Mouse (Mus musculus) liver, embryonic 16.5 days (tissue): ENCODE measurements at regions not wholly inside any gene's neighbourhood (a gene's known extent, or its start where the extent isn't known, plus 50 kb on each side); places are given as distances from the start of the nearest gene placed in this dataset.

Experiments used
- ATAC-seq: fragments of 200-750 bp; cut with Nextera tagmentation; 2 replicates; pipeline ENCODE4 v1.8.0; 2017; ENCODE audit warnings: low read depth, mild to moderate bottlenecking, moderate number of reproducible peaks, moderate library complexity
- H3K27ac ChIP-seq: fragments of 300-500 bp; sonication (generic); 2 replicates; pipeline ENCODE4 v1.5.1; 2014; ENCODE audit warnings: mild to moderate bottlenecking, low read length
- H3K27me3 ChIP-seq: fragments of 300-500 bp; sonication (generic); 2 replicates; pipeline ENCODE4 v1.6.1; 2014; ENCODE audit warnings: low read depth, low read length, mixed read lengths; ENCODE audit not compliant: control insufficient read depth, insufficient read depth
- H3K36me3 ChIP-seq: fragments of 300-500 bp; sonication (generic); 2 replicates; pipeline ENCODE4 v1.6.1; 2014; ENCODE audit warnings: mild to moderate bottlenecking; ENCODE audit not compliant: control insufficient read depth, insufficient read depth
- H3K4me1 ChIP-seq: fragments of 300-500 bp; sonication (generic); 2 replicates; pipeline ENCODE4 v1.6.1; 2014; ENCODE audit warnings: low read depth, low read length, mixed read lengths; ENCODE audit not compliant: control insufficient read depth
- H3K4me2 ChIP-seq: fragments of 300-500 bp; sonication (generic); 2 replicates; pipeline ENCODE4 v1.6.1; 2014; ENCODE audit warnings: low read depth, low read length, mixed read lengths
- H3K4me3 ChIP-seq: fragments of 300-500 bp; sonication (generic); 2 replicates; pipeline ENCODE4 v1.5.1; 2014; ENCODE audit warnings: low read depth, mild to moderate bottlenecking, low read length
- H3K9ac ChIP-seq: fragments of 300-500 bp; sonication (generic); 2 replicates; pipeline ENCODE4 v1.6.1; 2014; ENCODE audit warnings: low read depth, low read length
- H3K9me3 ChIP-seq: fragments of 300-500 bp; sonication (generic); replicated peaks from 2 replicates; pipeline ENCODE4 v1.6.1; 2016; ENCODE audit warnings: low read length; ENCODE audit not compliant: control insufficient read depth
- WGBS: fragments of 180-500 bp; shearing (Covaris S2); extraction: QIAGEN DNeasy Blood & Tissue Kit; methylation state at CpG from one replicate; pipeline ENCODE4 v1.1.7; 2014; ENCODE audit not compliant: insufficient replicate concordance; 5-methylcytosine and 5-hydroxymethylcytosine counted together

DNA sequence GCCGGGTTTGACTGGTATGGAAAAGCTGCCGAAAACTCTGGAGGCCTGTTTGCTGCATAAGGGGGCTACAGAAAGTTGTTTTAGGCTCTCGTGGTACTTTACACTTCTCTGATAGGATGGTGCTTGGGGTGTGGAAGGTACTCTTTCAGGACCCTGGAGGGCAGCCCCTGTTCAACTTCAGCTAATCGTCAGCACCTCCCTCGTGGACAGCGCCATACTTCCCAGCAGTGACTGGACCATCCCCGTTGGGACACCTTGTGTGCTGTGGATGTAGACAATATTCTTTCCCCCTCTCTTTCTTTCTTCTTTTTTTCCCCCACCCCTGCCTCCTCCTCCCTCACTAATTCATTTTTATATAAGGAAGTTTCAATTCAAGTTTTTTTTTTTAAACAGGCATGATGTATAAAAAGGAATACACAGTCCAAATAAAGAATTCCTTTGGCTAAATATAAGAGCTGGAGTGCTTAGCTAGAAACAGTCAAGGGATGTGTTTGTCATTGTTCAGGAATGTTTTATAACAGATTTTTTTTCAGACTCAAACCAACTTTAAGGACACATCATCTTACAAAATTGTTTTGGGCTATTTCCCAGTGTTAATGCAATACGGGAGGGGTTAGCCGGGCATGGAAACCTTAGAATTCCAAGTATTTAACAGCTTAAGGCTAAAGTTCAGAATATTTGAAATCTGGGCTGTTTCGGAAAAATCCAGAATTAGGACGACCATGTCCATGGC lies 66.2 kb upstream of the Ampd3 start:
- Histone ChIP-seq H3K27me3 (no peaks in the 10 kb centered on the region), H3K36me3 (no peaks in the 10 kb centered on the region), H3K27ac (no peak overlapping the region), H3K9ac (no peak overlapping the region), H3K9me3 (no peaks in the 10 kb centered on the region), H3K4me1 (no peaks in the 10 kb centered on the region), H3K4me2 (no peak overlapping the region), H3K4me3 (no peak overlapping the region)
- ATAC-seq = no peak
- WGBS = 48% methylated on average over 11 of the region's 11 CpGs

GRCm38 (mm10) chr7:110702414-110702783 lies 65.6 kb upstream of the Ampd3 start:
- Histone ChIP-seq H3K9me3 (no peaks in the 10 kb centered on the region), H3K36me3 (no peaks in the 10 kb centered on the region), H3K9ac (no peak overlapping the region), H3K4me3 (no peak overlapping the region), H3K4me2 (no peak overlapping the region), H3K27ac (no peak overlapping the region), H3K27me3 (no peaks in the 10 kb centered on the region), H3K4me1 (no peaks in the 10 kb centered on the region)
- no peak for ATAC-seq
- 46% methylated on average over 6 of the region's 6 CpGs for WGBS

- Histone ChIP-seq H3K4me2 (no peak overlapping the region), H3K4me1 (no peaks in the 10 kb centered on the region), H3K9ac (no peak overlapping the region), H3K27ac (no peak overlapping the region), H3K4me3 (no peak overlapping the region), H3K9me3 (no peaks in the 10 kb centered on the region), H3K36me3 (no peaks in the 10 kb centered on the region), H3K27me3 (no peaks in the 10 kb centered on the region)
- ATAC-seq = no peak
- 56% methylated on average over 6 of the region's 6 CpGs for WGBS
These were observed 62.5 kb upstream of the Ampd3 start for GRCm38 (mm10) chr7:110705311-110706000.

- WGBS = 60% methylated on average over 10 of the region's 10 CpGs
- no peak for ATAC-seq
- H3K4me1 ChIP-seq = no peaks in the 10 kb centered on the region
- H3K27me3 ChIP-seq = no peaks in the 10 kb centered on the region
- H3K9me3 ChIP-seq = no peaks in the 10 kb centered on the region
- no peak overlapping the region for H3K4me3 ChIP-seq
- no peak overlapping the region for H3K27ac ChIP-seq
- H3K4me2 ChIP-seq = no peak overlapping the region
- H3K36me3 ChIP-seq = no peaks in the 10 kb centered on the region
- H3K9ac ChIP-seq = no peak overlapping the region
These were observed 61.9 kb upstream of the Ampd3 start for GRCm38 (mm10) chr7:110706001-110706695.

GRCm38 (mm10) chr7:110706696-110707087 lies 61.3 kb upstream of the Ampd3 start:
- no peaks in the 10 kb centered on the region for H3K9me3 ChIP-seq
- H3K36me3 ChIP-seq = no peaks in the 10 kb centered on the region
- H3K27ac ChIP-seq = no peak overlapping the region
- WGBS = 67% methylated on average over 10 of the region's 10 CpGs
- no peak overlapping the region for H3K4me3 ChIP-seq
- H3K4me2 ChIP-seq = no peak overlapping the region
- no peak overlapping the region for H3K9ac ChIP-seq
- no peaks in the 10 kb centered on the region for H3K4me1 ChIP-seq
- ATAC-seq = no peak
- no peaks in the 10 kb centered on the region for H3K27me3 ChIP-seq

DNA sequence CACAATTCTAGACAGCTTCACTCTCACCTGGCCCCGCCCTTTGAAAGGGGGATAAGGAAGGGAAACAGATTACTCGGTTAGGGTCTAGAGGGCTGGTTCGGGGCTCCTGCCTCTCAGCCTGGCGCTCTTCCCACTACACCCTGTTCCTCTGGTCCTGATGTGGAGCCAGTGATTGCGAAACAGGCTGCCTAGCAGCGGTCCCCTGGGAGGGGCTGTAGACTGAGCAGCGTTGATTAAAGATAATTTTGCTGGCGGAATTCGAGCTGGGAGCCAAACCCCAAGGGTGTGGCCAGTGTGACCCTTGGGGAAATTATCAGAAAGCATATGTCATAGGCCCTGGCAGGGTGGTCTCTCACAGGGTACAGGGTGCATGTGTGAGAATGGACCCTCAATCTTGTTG lies 59.9 kb upstream of the Ampd3 start:
- Histone ChIP-seq H3K4me2 (no peak overlapping the region), H3K27ac (no peak overlapping the region), H3K4me3 (no peak overlapping the region), H3K9ac (no peak overlapping the region), H3K9me3 (no peaks in the 10 kb centered on the region), H3K36me3 (no peaks in the 10 kb centered on the region), H3K27me3 (no peaks in the 10 kb centered on the region), H3K4me1 (no peaks in the 10 kb centered on the region)
- ATAC-seq = no peak
- WGBS = 41% methylated on average over 9 of the region's 9 CpGs

DNA sequence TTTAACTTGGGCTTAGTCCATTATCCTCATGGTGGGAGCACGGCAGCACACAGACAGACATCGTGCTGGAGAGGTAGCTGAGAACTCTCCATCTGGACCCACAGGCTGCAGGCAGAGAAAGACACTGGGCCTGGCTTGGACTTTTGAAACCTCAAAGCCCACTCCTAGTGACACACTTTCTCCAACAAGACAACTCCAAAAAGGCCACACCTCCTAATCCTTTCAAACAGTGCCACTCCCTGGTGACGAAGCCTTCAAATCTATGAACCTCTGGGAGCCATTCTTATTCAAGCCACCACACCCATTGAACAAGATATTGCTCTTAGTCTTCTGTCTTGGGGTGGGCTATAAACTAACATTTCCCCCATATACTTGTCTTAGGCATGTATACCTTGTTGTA lies 59.2 kb upstream of the Ampd3 start:
- no peak overlapping the region for H3K27ac ChIP-seq
- ATAC-seq = no peak
- no peaks in the 10 kb centered on the region for H3K27me3 ChIP-seq
- H3K4me3 ChIP-seq = no peak overlapping the region
- H3K9me3 ChIP-seq = no peaks in the 10 kb centered on the region
- no peaks in the 10 kb centered on the region for H3K36me3 ChIP-seq
- WGBS = 76% methylated on average over 3 of the region's 3 CpGs
- no peaks in the 10 kb centered on the region for H3K4me1 ChIP-seq
- no peak overlapping the region for H3K4me2 ChIP-seq
- no peak overlapping the region for H3K9ac ChIP-seq

GRCm38 (mm10) chr7:110709606-110710005 lies 58.4 kb upstream of the Ampd3 start:
- ATAC-seq = no peak

More at GRCm38 (mm10) chr7:110709606-110710005, 58.4 kb upstream of the Ampd3 start:
- Histone ChIP-seq H3K27ac (no peak overlapping the region), H3K36me3 (no peaks in the 10 kb centered on the region), H3K4me3 (no peak overlapping the region), H3K4me2 (no peak overlapping the region), H3K9me3 (no peaks in the 10 kb centered on the region), H3K27me3 (no peaks in the 10 kb centered on the region), H3K4me1 (no peaks in the 10 kb centered on the region), H3K9ac (no peak overlapping the region)
- WGBS = 54% methylated on average over 6 of the region's 6 CpGs
